Mouse (Mus musculus) c-Kit-positive CD71-positive TER-119-negative erythroid progenitor cells, embryonic 14.5 days (primary cell): ENCODE results near the gene Mmp1b.
"Not testable (repeated sequence)": the region's sequence is repeated elsewhere in the genome, so short reads cannot be mapped to it uniquely, and the experiment has no call there.

Experiments used
- DNase-seq: peaks from one replicate; pipeline ENCODE4 v3.0.0-alpha.2; 2013; ENCODE audit warnings: low read depth

Gene Mmp1b

GRCm38 (mm10) chr9:7387947-7388346 is at the start of gene Mmp1b:
Gene Mmp1b (minus strand): TSS chr9:7388047.
- no peak for DNase-seq

- not testable (repeated sequence) for DNase-seq
Measured at GRCm38 (mm10) chr9:7396556-7396955, 8.7 kb upstream of the Mmp1b start.

GRCm38 (mm10) chr9:7354535-7354934 is 33.3 kb downstream of the Mmp1b start:
- no peak for DNase-seq

- no peak for DNase-seq
Measured at GRCm38 (mm10) chr9:7345513-7345912, 42.3 kb downstream of the Mmp1b start.

GRCm38 (mm10) chr9:7344107-7344506 is 43.7 kb downstream of the Mmp1b start, which contains the start of gene Mmp12:
Gene Mmp12 (plus strand): TSS chr9:7344381.
- DNase-seq: no peak

GRCm38 (mm10) chr9:7336740-7337483 is 50.9 kb downstream of the Mmp1b start:
- DNase-seq: no peak

GRCm38 (mm10) chr9:7335766-7336680 is 51.8 kb downstream of the Mmp1b start:
- DNase-seq: no peak

GRCm38 (mm10) chr9:7331847-7332246 is 56.0 kb downstream of the Mmp1b start:
- DNase-seq: no peak
